Mouse (Mus musculus): ENCODE results near the gene Cgnl1.
"Not testable (repeated sequence)": the region's sequence is repeated elsewhere in the genome, so short reads cannot be mapped to it uniquely, and the experiment has no call there.

Cgnl1 gene

GRCm38 (mm10) chr9:71623871-71624569 lies 147.4 kb downstream of the Cgnl1 start:
- DNase-seq (ENCODE audit: low spot score in 2 of 2) = peak in 1 of 2 experiments; percentile 13

GRCm38 (mm10) chr9:71622593-71622992 lies 148.8 kb downstream of the Cgnl1 start:
- no peak for DNase-seq (ENCODE audit: low spot score in 2 of 2)

- no peak for DNase-seq (ENCODE audit: low spot score in 2 of 2)
Observed at GRCm38 (mm10) chr9:71621968-71622367, 149.4 kb downstream of the Cgnl1 start.

- DNase-seq (ENCODE audit: low spot score in 2 of 2) = not testable (repeated sequence)
Observed at GRCm38 (mm10) chr9:71620116-71620515, 151.3 kb downstream of the Cgnl1 start.

GRCm38 (mm10) chr9:71617363-71617762 lies 154.0 kb downstream of the Cgnl1 start:
- no peak for DNase-seq (ENCODE audit: low spot score in 2 of 2)

GRCm38 (mm10) chr9:71616185-71616584 lies 155.2 kb downstream of the Cgnl1 start:
- DNase-seq (ENCODE audit: low spot score in 2 of 2) = peak in 1 of 2 experiments; percentile 77

- DNase-seq (ENCODE audit: low spot score in 2 of 2) = peak in 1 of 2 experiments; percentile 12
Observed at GRCm38 (mm10) chr9:71614643-71615042, 156.8 kb downstream of the Cgnl1 start.

- DNase-seq (ENCODE audit: low spot score in 2 of 2) = no peak
Observed at GRCm38 (mm10) chr9:71612981-71613380, 158.4 kb downstream of the Cgnl1 start.

GRCm38 (mm10) chr9:71611876-71612275 lies 159.5 kb downstream of the Cgnl1 start:
- no peak for DNase-seq (ENCODE audit: low spot score in 2 of 2)

- no peak for DNase-seq (ENCODE audit: low spot score in 2 of 2)
Observed at GRCm38 (mm10) chr9:71609010-71609409, 162.4 kb downstream of the Cgnl1 start.

- no peak for DNase-seq (ENCODE audit: low spot score in 2 of 2)
Observed at GRCm38 (mm10) chr9:71606296-71607057, 164.9 kb downstream of the Cgnl1 start.

- no peak for DNase-seq (ENCODE audit: low spot score in 2 of 2)
Observed at GRCm38 (mm10) chr9:71604914-71605635, 166.3 kb downstream of the Cgnl1 start.

- DNase-seq (ENCODE audit: low spot score in 2 of 2) = no peak
Observed at GRCm38 (mm10) chr9:71599861-71600260, 171.5 kb downstream of the Cgnl1 start.

- no peak for DNase-seq (ENCODE audit: low spot score in 2 of 2)
Observed at GRCm38 (mm10) chr9:71596888-71597287, 174.5 kb downstream of the Cgnl1 start.

- no peak for DNase-seq (ENCODE audit: low spot score in 2 of 2)
Observed at GRCm38 (mm10) chr9:71592577-71593285, 178.7 kb downstream of the Cgnl1 start.

- peak in 1 of 2 experiments; percentile 55 for DNase-seq (ENCODE audit: low spot score in 2 of 2)
Observed at GRCm38 (mm10) chr9:71591938-71592548, 179.4 kb downstream of the Cgnl1 start, which contains the start of gene Myzap. Gene Myzap (minus strand): TSS chr9:71592360.

- no peak for DNase-seq (ENCODE audit: low spot score in 2 of 2)
Observed at GRCm38 (mm10) chr9:71591106-71591505, 180.3 kb downstream of the Cgnl1 start.

GRCm38 (mm10) chr9:71589771-71590170 lies 181.6 kb downstream of the Cgnl1 start:
- no peak for DNase-seq (ENCODE audit: low spot score in 2 of 2)

- DNase-seq (ENCODE audit: low spot score in 2 of 2) = no peak
Observed at GRCm38 (mm10) chr9:71588930-71589592, 182.3 kb downstream of the Cgnl1 start.

GRCm38 (mm10) chr9:71586408-71586807 lies 185.0 kb downstream of the Cgnl1 start:
- no peak for DNase-seq (ENCODE audit: low spot score in 2 of 2)

- no peak for DNase-seq (ENCODE audit: low spot score in 2 of 2)
Observed at GRCm38 (mm10) chr9:71582771-71583170, 188.6 kb downstream of the Cgnl1 start.

Data from left cerebral cortex, adult 9 months (tissue).